Mouse (Mus musculus) layer of hippocampus, postnatal 36 days (tissue): ENCODE measurements around the gene Gpr82. TPM values are rescaled to one million over a fixed set of nuclear protein-coding genes. Genes with fewer than 3 reads are reported as not detected.
A peak's percentile ranks its signal among the peaks of the same experiment; 100 is the strongest.

Source experiments
- DNase-seq, 2 experiments: peaks; one replicate each; pipeline ENCODE4 v3.0.0; 2022
- total RNA-seq, 2 experiments: library from RNA; stranded (reverse); gene quantifications; 2 replicates each; pipeline ENCODE4 v1.2.3; 2021

Gpr82 gene
- not detected for total RNA-seq

DNA sequence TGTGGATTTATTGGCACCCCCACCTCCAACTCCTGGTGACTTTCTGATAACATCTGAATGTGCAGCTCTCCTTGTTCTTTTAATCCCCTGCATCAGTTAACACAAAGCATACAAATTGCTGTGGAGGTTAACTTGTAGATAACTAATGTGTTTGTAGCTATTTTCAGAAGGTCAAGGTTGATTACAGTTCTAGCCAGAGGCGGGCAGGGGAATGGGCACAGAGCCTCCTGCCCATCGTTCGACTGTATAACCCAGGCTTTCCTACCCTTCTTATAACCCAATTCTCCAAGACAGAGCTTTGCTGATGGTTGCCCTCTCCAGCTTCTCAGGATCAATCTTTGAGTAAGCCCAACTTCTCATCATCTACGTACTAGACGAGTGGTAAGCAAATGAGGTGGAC is at the start of gene Gpr82:
Gene Gpr82 (plus strand): TSS at position 301 of the 400 bp plus-strand sequence.
- no peak for DNase-seq

GRCm38 (mm10) chrX:13612115-13612514 is 49.0 kb upstream of the Gpr82 start:
- DNase-seq: no peak

GRCm38 (mm10) chrX:13616726-13617125 is 44.4 kb upstream of the Gpr82 start:
- DNase-seq: no peak

- DNase-seq: no peak
Measured at GRCm38 (mm10) chrX:13617294-13617693, 43.9 kb upstream of the Gpr82 start.

DNA sequence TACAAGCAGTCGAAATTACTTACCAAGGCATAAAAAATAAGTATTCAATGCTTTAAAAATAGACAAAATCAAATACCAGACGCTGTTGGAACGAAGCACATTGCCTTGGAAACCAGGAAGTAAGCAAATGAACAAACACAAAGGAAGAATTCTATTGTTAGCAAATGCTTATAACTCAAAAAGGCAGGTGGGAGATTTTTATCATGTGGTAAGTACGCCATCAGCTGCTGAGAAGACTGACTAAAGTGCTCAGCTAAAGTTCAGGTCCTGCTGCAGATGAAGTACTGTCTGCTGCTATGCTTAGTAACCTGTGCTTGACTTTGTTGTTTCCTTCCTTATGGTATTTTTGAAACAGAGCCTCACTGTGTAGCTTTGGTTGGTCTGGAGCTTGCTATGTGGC is 42.7 kb upstream of the Gpr82 start:
- no peak for DNase-seq

DNA sequence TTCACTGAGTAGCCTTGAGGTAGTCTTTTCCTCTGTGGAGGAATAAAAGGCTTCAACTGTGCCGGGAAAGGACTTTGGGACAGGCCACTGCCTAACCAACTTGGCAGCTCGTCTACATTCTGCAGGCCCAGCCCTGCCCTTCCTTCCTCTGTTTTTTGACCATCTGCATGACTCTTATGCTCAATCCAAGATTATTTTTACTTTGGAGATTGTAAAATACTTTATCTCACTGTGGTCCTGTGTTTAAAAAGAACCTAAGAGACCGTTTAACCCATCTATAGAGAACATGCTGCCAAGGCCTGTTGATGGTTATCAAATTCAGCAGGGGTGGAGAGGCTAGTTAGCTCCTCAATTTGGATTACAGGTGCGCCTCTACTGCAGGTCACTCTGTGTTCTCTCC is 39.7 kb upstream of the Gpr82 start:
- DNase-seq: no peak

GRCm38 (mm10) chrX:13622654-13623053 is 38.5 kb upstream of the Gpr82 start:
- no peak for DNase-seq

- no peak for DNase-seq
Measured at GRCm38 (mm10) chrX:13631599-13632283, 29.4 kb upstream of the Gpr82 start, which contains the start of gene Gpr34. Gene Gpr34 (plus strand): TSS chrX:13632089.

DNA sequence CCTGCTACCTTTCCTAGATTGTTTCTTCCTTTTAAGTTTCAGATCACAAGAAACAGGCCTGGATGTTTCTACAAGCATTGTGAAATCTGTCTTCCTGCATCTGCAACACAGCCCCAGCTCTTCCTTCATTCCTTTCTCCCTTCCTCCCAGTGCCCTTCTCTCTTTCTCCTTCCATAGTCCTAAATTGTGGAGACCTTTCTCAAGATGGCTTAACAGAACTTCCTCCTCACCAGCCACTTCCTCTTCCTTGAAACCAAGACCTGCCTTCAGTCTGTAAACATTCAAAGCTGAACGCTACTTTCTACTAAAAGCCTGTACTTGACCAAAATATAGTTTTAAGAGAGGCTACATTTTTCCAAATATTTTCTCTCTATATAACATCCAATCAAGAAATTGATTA is 24.8 kb upstream of the Gpr82 start:
- DNase-seq: no peak

GRCm38 (mm10) chrX:13638894-13639293 is 22.3 kb upstream of the Gpr82 start:
- no peak for DNase-seq

- DNase-seq: no peak
Measured at GRCm38 (mm10) chrX:13651889-13652288, 9.3 kb upstream of the Gpr82 start.

DNA sequence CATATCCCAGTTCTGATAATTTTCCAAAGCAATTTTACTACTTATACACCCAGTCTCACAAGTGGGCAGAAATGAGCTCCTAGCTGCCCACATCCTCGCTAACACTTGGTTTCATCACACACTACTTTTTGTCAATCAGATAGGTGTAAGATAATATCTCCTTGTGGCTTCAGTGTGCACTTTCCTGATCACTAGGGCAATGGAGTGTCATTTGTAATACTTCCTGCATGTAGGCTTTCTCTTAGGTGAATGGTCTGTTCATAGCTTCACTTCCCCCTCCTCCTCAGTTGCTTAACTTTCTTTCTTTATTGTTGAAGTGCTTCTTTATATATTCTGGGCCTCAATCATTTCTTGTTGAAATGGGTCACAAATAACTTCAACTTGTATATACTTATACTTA is 8.9 kb upstream of the Gpr82 start:
- no peak for DNase-seq

GRCm38 (mm10) chrX:13655005-13655421 is 6.2 kb upstream of the Gpr82 start:
- DNase-seq: no peak

GRCm38 (mm10) chrX:13655906-13656305 is 5.3 kb upstream of the Gpr82 start:
- no peak for DNase-seq

GRCm38 (mm10) chrX:13656721-13657120 is 4.4 kb upstream of the Gpr82 start:
- DNase-seq: no peak

- DNase-seq: no peak
Measured at GRCm38 (mm10) chrX:13658616-13659140, 2.5 kb upstream of the Gpr82 start.

DNA sequence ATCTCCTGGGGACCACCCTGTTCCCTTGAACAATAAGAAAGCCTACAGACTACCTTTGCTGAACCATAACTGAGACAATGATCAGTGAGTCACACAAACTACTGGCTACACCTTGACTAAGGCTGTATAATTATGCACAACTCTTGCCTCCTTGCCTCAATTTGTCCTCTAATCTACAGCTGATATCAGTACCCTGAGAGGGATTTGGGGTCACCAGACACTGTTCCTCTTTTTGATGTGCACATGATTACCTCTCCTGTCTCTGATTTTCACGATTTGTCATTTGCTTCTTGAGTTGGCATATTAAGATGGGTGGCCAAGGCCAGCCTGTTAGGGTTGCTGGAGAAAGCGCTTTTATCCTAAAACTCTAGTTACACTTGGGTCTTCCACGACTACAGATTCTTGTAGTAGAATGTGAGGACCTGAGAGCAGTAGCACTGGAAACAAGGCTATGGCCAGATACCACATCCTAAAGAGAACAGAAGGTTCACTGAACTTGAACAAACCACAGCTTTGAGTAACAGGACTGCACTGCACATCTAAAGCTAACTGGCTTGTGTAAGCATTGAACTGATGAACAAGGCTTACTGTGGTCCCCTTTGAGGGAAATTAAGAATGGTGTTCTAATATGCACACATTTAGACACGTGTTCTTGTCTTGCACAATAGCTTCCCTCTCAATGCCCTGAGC is 1.8 kb upstream of the Gpr82 start:
- DNase-seq: no peak

DNA sequence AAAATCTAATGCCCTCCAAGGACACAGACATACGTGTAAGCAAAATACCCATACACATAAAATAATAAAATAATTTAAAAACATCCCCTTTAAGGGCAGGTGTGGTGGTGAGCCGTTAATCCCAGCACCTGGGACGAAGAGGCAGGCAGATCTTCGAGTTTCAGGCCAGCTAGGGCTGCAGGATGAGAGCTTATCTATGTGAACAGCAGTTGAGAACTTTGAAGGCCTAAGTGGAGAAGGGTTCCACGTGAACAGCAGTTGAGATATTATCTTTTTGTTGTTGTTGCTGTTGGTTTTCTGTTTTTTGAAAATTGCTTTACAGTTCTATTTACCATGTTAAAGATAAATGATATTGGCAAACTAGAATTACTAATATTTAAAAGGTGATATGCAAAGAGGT is 7.7 kb downstream of the Gpr82 start:
- DNase-seq: no peak

DNA sequence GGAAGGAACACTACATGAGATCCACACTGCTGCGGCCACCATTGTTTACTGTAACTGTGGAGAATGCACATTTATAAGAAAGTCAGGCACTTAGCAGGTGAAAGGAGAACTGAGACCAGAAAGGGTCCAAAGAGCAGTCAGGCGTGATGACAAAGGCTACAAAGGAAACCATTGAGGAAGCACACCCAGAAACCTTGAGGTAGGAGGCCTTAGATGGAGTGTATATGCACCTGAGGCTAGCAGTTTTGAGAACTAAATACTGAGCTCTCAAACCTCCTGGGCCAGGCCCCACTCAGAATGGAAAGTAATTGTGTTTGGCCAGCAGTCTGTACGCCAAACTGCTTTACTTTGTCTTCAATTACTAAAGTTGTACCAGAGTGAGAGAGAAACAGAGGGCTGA is 9.2 kb downstream of the Gpr82 start:
- no peak for DNase-seq

DNA sequence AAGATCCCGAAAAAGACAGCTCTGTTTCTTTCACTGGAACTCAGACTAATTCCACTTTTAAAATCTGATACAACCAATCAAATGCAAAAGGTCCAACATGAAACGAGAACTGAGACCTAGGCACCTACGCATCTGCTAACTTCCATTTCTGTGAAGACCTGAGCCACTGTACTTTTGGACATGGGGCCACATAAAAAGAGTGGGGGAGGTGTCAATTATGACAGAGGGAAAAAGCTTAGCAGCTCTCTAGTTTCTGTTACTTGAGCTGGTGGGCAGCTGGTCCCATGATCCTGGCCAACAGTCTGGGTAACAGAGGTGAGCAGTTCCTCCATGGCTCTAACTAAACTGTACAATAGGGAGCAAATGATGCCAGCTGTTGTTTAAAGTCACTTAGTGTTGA is 11.8 kb downstream of the Gpr82 start:
- no peak for DNase-seq

- DNase-seq: no peak
Measured at GRCm38 (mm10) chrX:13681748-13682147, 20.6 kb downstream of the Gpr82 start.

GRCm38 (mm10) chrX:13686589-13686988 is 25.4 kb downstream of the Gpr82 start:
- DNase-seq: no peak

DNA sequence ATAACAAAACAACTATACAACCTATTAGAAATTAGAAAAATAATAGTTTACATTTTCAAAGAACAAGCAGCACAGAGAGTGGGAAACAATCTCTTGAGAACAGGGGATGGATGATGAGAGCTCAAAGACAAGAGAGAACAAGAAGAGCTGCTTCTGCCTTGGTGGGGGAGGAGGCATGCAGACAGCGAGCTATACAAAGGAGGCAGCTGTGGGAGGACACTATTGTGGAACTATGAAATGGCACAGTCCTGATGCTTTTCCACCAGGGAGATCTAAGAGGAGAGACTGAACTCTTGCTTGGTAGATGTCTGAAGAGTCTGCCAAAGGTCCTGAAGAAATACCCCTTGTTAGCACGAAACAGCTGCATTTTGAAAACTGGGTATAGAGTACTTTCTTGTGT is 27.2 kb downstream of the Gpr82 start:
- DNase-seq: peak in 1 of 2 experiments; percentile 6

- no peak for DNase-seq
Measured at GRCm38 (mm10) chrX:13691865-13692264, 30.7 kb downstream of the Gpr82 start.
